Mouse (Mus musculus) lung, embryonic 14.5 days (tissue): ENCODE measurements around the gene Ptma. TPM values are rescaled to one million over a fixed set of nuclear protein-coding genes. Genes with fewer than 3 reads are reported as not detected.

Experiments used
- ATAC-seq: fragments of 200-750 bp; cut with Nextera tagmentation; 2 replicates; pipeline ENCODE4 v1.8.0; 2017; ENCODE audit warnings: mild to moderate bottlenecking, moderate TSS enrichment, moderate library complexity; ENCODE audit not compliant: insufficient read depth
- DNase-seq: peaks from one replicate; pipeline ENCODE4 v3.0.0-alpha.2; 2015
- H3K27ac ChIP-seq: fragments of 300-500 bp; sonication (generic); 2 replicates; pipeline ENCODE4 v1.5.1; 2014; ENCODE audit warnings: low read depth, mild to moderate bottlenecking, moderate library complexity
- H3K27me3 ChIP-seq: fragments of 300-500 bp; sonication (generic); 2 replicates; pipeline ENCODE4 v1.6.1; 2014; ENCODE audit warnings: low read length, control low read depth; ENCODE audit not compliant: insufficient read depth
- H3K36me3 ChIP-seq: fragments of 300-500 bp; sonication (generic); 2 replicates; pipeline ENCODE4 v1.6.1; 2014; ENCODE audit warnings: control low read depth; ENCODE audit not compliant: insufficient read depth
- H3K4me1 ChIP-seq: fragments of 300-500 bp; sonication (generic); 2 replicates; pipeline ENCODE4 v1.6.1; 2014; ENCODE audit warnings: antibody characterized with exemption, control low read depth; ENCODE audit not compliant: insufficient read depth
- H3K4me2 ChIP-seq: fragments of 300-500 bp; sonication (generic); 2 replicates; pipeline ENCODE4 v1.6.1; 2014; ENCODE audit warnings: mild to moderate bottlenecking
- H3K4me3 ChIP-seq: fragments of 300-500 bp; sonication (generic); 2 replicates; pipeline ENCODE4 v1.5.1; 2014; ENCODE audit warnings: low read depth, low read length
- H3K9ac ChIP-seq: fragments of 300-500 bp; sonication (generic); 2 replicates; pipeline ENCODE4 v1.6.1; 2014
- H3K9me3 ChIP-seq: fragments of 300-500 bp; sonication (generic); 2 replicates; pipeline ENCODE4 v1.6.1; 2016; ENCODE audit warnings: low read depth, low read length, control low read depth
- CTCF ChIP-seq: IDR thresholded peaks from 2 replicates; pipeline ENCODE4 v1.5.1; 2016; ENCODE audit warnings: antibody characterized with exemption, low read depth
- WGBS: fragments of 180-500 bp; shearing (Covaris S2); extraction: QIAGEN DNeasy Blood & Tissue Kit; methylation state at CpG from one replicate; pipeline ENCODE4 v1.1.7; 2014; 5-methylcytosine and 5-hydroxymethylcytosine counted together
- polyA plus RNA-seq: library from polyadenylated mRNA; unstranded; fragments of >200 nt; fragmentation: Nextera tagmentation; extraction: Ambion mirVana; gene quantifications from 2 replicates; pipeline ENCODE4 v1.2.1, GENCODE M21; 2014

Gene Ptma
- polyA plus RNA-seq, 1 experiment from 2014 or later, result 3,547 TPM

DNA sequence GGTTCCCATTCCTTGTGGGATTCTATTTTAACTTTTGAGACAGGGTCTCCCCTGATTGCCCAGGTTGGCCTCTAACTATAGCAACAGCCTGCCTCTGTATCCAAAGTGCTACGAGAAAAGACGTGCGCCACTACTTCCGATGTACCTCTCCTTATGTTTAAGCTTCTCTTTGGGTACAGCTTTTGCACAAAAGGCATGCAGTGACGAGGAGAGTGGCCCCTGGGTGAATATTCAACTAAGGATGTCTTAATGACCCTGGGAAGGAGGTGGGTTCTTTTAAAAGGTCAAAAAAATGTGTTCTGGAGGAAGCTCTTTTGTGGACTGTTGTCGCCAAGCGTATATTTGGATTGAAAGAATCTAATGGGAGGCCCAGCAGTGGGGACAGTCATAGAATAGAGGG, 38.2 kb upstream of the Ptma start:
- Histone ChIP-seq H3K27me3 (no peaks in the 10 kb centered on the region), H3K36me3 (no peaks in the 10 kb centered on the region), H3K4me3 (peak overlapping the region; percentile 50), H3K4me1 (peaks cover 26% of the 10 kb centered on the region), H3K27ac (peak overlapping the region; percentile 90), H3K9ac (peak overlapping the region; percentile 82), H3K4me2 (peak overlapping the region; percentile 74), H3K9me3 (no peaks in the 10 kb centered on the region)
- no peak for TF ChIP-seq CTCF
- WGBS, result 43% methylated on average over 7 of the region's 7 CpGs
- DNase-seq, result peak; percentile 34
- no peak for ATAC-seq

DNA sequence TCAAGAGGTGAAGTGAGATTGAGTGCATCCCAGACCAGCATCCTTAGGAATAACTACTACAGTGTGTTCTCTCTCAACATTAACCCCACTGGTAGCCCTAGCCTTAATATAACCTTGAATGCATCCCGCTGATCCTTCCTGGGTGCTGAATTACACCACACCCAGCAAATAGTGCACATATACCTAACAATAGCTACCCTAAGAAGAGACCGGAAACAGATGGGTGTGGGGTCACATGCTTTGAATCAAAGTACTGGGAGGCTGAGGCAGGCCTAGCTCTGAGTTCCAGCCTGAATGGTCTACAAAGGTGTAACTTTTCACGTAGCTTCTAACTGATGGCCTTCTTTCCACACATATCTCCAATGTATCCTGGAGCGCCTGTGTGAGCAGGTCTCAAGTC, 37.8 kb upstream of the Ptma start:
- Histone ChIP-seq H3K9me3 (no peaks in the 10 kb centered on the region), H3K27me3 (no peaks in the 10 kb centered on the region), H3K4me2 (peak overlapping the region; percentile 74), H3K4me1 (peaks cover 26% of the 10 kb centered on the region), H3K36me3 (no peaks in the 10 kb centered on the region), H3K4me3 (peak overlapping the region; percentile 50), H3K27ac (peak overlapping the region; percentile 90), H3K9ac (peak overlapping the region; percentile 82)
- WGBS, result 92% methylated on average over 4 of the region's 4 CpGs
- DNase-seq, result no peak
- TF ChIP-seq CTCF, result no peak
- ATAC-seq, result no peak

GRCm38 (mm10) chr1:86489901-86490300, 36.6 kb upstream of the Ptma start:
- Histone ChIP-seq H3K27ac (no peak overlapping the region), H3K36me3 (no peaks in the 10 kb centered on the region), H3K27me3 (no peaks in the 10 kb centered on the region), H3K9me3 (no peaks in the 10 kb centered on the region), H3K4me1 (peaks cover 26% of the 10 kb centered on the region), H3K9ac (no peak overlapping the region), H3K4me3 (no peak overlapping the region), H3K4me2 (no peak overlapping the region)
- no peak for ATAC-seq
- TF ChIP-seq CTCF, result no peak
- no peak for DNase-seq
- 94% methylated on average over 4 of the region's 4 CpGs for WGBS

- DNase-seq (peak; percentile 31), ATAC-seq (no peak)
- WGBS, result 72% methylated on average over 3 of the region's 3 CpGs
- Histone ChIP-seq H3K27ac (0 out of 2 replicates have a peak overlapping the region, but pooled peaks have one; percentile 9), H3K9me3 (no peaks in the 10 kb centered on the region), H3K4me1 (peaks cover 26% of the 10 kb centered on the region), H3K9ac (no peak overlapping the region), H3K27me3 (no peaks in the 10 kb centered on the region), H3K4me2 (no peak overlapping the region), H3K36me3 (no peaks in the 10 kb centered on the region), H3K4me3 (no peak overlapping the region)
- no peak for TF ChIP-seq CTCF
These were observed 35.8 kb upstream of the Ptma start for GRCm38 (mm10) chr1:86490697-86491096.

GRCm38 (mm10) chr1:86491533-86492094, 34.9 kb upstream of the Ptma start:
- no peak for TF ChIP-seq CTCF
- Histone ChIP-seq H3K4me2 (peak overlapping the region; percentile 15; the same call in 1 of the 2 replicates), H3K27me3 (no peaks in the 10 kb centered on the region), H3K4me3 (no peak overlapping the region), H3K4me1 (peaks cover 26% of the 10 kb centered on the region), H3K27ac (peak overlapping the region; percentile 96), H3K9me3 (no peaks in the 10 kb centered on the region), H3K36me3 (no peaks in the 10 kb centered on the region), H3K9ac (peak overlapping the region; percentile 40; the same call in 1 of the 2 replicates)
- ATAC-seq (no peak), DNase-seq (peak; percentile 69)
- 13% methylated on average over 7 of the region's 7 CpGs for WGBS

DNA sequence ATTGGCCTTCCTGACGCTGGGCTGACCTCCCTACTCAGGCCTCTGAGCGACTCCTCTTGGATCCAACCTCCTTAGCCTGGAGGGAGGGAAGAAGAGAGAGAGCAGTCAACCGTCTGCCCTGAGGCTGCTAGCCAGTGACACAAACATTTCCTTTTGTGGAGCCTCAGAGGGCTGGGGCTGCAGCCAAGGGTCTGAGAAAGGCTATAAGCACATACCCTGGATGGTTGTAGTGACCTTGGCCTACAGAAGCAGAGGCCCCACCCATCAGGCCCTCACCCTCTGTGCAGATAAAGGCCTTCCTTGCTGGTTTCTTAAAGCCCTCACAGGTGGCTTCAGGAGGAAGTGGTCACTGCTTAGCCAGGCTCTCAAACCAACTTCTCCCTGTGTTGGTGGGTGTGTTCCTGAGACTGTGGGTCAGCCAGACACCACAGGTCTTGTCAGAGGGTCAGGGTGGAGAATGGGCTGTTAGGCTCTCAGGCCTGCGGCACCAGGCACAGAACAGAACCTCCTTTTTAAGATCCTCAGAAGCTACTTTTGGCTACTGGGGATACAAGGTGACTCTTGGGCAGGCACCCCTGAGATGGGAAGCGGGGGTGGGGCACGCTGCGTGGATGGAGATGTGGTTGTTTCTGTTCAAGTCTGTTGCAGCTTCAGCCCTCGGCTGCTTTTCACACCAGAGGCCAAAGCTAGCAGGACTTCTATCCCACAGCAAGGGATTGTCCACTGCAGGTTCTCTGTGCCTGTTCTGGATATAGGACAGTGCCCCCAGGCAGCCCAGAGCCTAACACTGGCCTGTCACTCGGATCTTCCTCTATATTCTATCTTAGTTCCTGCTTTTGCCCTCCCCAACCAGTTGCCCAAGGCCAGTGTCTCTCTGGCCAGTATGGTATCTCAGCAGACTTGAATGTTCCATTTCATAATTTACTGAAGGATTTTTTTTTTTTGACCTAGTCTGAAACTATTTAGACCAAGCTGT, 34.1 kb upstream of the Ptma start:
- 54% methylated on average over 9 of the region's 9 CpGs for WGBS
- H3K9me3 ChIP-seq, result no peaks in the 10 kb centered on the region
- no peak overlapping the region for H3K4me3 ChIP-seq
- peak overlapping the region; percentile 40 for H3K9ac ChIP-seq
- DNase-seq (peak; percentile 57), ATAC-seq (no peak)
- no peaks in the 10 kb centered on the region for H3K27me3 ChIP-seq
- H3K4me2 ChIP-seq, result peak overlapping the region; percentile 15; the same call in 1 of the 2 replicates
- H3K4me1 ChIP-seq, result peaks cover 26% of the 10 kb centered on the region
- peak overlapping the region; percentile 96 for H3K27ac ChIP-seq
- H3K36me3 ChIP-seq, result no peaks in the 10 kb centered on the region
- no peak for TF ChIP-seq CTCF

DNA sequence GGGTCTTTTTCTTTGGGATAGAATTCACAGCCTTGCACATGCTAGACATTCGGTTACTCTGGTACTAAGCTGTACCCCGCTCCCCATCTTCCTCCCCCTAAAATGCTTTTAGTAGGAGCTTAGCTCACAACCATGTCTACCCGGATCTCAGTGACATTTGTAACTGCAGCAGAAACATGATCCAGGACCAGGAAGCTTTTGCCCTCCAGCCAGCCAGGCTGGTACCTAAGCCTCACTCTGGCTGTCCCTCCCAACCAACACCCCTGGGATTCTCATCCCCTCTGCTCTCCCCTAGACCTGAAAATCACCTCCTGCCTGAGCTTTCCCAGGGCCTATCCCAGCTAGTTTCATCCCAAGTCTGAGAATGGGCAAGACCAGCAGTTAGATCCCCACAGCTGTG, 32.7 kb upstream of the Ptma start:
- Histone ChIP-seq H3K9ac (no peak overlapping the region), H3K4me1 (peaks cover 21% of the 10 kb centered on the region), H3K27ac (no peak overlapping the region), H3K4me3 (no peak overlapping the region), H3K9me3 (no peaks in the 10 kb centered on the region), H3K4me2 (no peak overlapping the region), H3K36me3 (no peaks in the 10 kb centered on the region), H3K27me3 (no peaks in the 10 kb centered on the region)
- 74% methylated on average over 3 of the region's 3 CpGs for WGBS
- no peak for ATAC-seq
- no peak for TF ChIP-seq CTCF
- no peak for DNase-seq
